Mouse (Mus musculus) midbrain, embryonic 14.5 days (tissue): ENCODE results near the gene Rbbp5. TPM values are rescaled to one million over a fixed set of nuclear protein-coding genes. Genes with fewer than 3 reads are reported as not detected.

ENCODE experiments used
- ATAC-seq: fragments of 200-750 bp; cut with Nextera tagmentation; 2 replicates; pipeline ENCODE4 v1.8.0; 2017; ENCODE audit warnings: moderate number of reproducible peaks, moderate library complexity; ENCODE audit not compliant: low FRiP score, low TSS enrichment
- DNase-seq: peaks from one replicate; pipeline ENCODE4 v3.0.0-alpha.2; 2015
- H3K27ac ChIP-seq: fragments of 300-500 bp; sonication (generic); replicated peaks from 2 replicates; pipeline ENCODE4 v1.5.1; 2014; ENCODE audit warnings: mild to moderate bottlenecking, low read depth, low read length, moderate library complexity
- H3K27me3 ChIP-seq: fragments of 300-500 bp; sonication (generic); 2 replicates; pipeline ENCODE4 v1.6.1; 2014; ENCODE audit warnings: low read length, control low read depth, mixed read lengths; ENCODE audit not compliant: control insufficient read depth, insufficient read depth
- H3K36me3 ChIP-seq: fragments of 300-500 bp; sonication (generic); 2 replicates; pipeline ENCODE4 v1.6.1; 2014; ENCODE audit warnings: low read length, control low read depth; ENCODE audit not compliant: control insufficient read depth, insufficient read depth
- H3K4me1 ChIP-seq: fragments of 300-500 bp; sonication (generic); 2 replicates; pipeline ENCODE4 v1.6.1; 2014; ENCODE audit warnings: mild to moderate bottlenecking, antibody characterized with exemption, low read length, control low read depth; ENCODE audit not compliant: control insufficient read depth, insufficient read depth
- H3K4me2 ChIP-seq: fragments of 300-500 bp; sonication (generic); 2 replicates; pipeline ENCODE4 v1.6.1; 2014; ENCODE audit warnings: mild to moderate bottlenecking, low read length, moderate library complexity
- H3K4me3 ChIP-seq: fragments of 300-500 bp; sonication (generic); replicated peaks from 2 replicates; pipeline ENCODE4 v1.5.1; 2014; ENCODE audit warnings: low read depth, low read length
- H3K9ac ChIP-seq: fragments of 300-500 bp; sonication (generic); replicated peaks from 2 replicates; pipeline ENCODE4 v1.6.1; 2014; ENCODE audit warnings: mild to moderate bottlenecking, low read length, moderate library complexity
- H3K9me3 ChIP-seq: fragments of 300-500 bp; sonication (generic); 2 replicates; pipeline ENCODE4 v1.6.1; 2016; ENCODE audit warnings: low read length, control low read depth, mixed read lengths; ENCODE audit not compliant: control insufficient read depth
- WGBS: fragments of 180-500 bp; shearing (Covaris S2); extraction: QIAGEN DNeasy Blood & Tissue Kit; methylation state at CpG from one replicate; pipeline ENCODE4 v1.1.7; 2014; 5-methylcytosine and 5-hydroxymethylcytosine counted together
- polyA plus RNA-seq: library from polyadenylated mRNA; unstranded; fragments of >200 nt; fragmentation: Nextera tagmentation; extraction: Ambion mirVana; gene quantifications from 2 replicates; pipeline ENCODE4 v1.2.1, GENCODE M21; 2014

Gene Rbbp5
- polyA plus RNA-seq = 38.2 and 48.6 TPM in 2 replicates

DNA sequence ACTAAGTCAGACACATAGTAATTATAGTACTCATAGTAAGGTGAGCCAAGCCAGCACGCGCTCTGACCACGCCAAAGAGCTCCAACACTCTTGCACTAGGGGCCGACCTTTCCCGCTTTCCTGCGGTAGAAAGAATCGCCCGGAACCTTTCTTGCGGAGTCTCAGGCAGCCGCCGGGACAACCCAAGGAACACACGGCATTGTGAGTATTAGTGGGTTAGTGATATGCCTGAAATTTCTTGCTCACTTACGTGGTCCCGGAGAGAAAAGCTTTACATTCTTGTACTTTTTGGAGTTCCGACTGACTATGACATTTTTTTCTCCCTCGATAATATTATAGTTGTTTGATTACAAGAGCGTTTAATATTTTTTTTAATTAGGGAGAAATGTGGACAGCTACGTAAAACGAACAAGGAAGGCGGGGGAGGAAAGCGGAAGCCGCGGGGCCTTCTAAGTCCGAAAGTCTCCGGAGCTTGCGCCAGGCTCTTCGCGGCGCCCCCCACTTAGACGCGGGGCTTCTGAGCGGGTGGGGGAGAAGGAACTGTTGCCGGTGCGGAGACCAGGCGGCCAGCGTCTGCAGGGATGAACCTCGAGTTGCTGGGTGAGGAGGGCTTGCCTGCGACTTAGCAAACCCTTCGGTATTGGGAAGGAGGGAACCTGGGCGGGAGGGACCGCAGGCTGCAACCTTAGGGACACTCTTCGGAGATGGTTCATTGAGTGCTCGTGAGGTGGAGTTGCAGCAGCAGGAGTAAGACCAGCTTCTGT lies at the start of gene Rbbp5:
Gene Rbbp5, plus strand, starts transcription at position 438 of the 764 bp plus-strand sequence.
- Histone ChIP-seq H3K27ac (peak within 1 kb of the TSS; percentile 73), H3K27me3 (no peaks in the 10 kb centered on the region), H3K36me3 (no peaks in the 10 kb centered on the region), H3K9me3 (no peaks in the 10 kb centered on the region), H3K4me3 (peak within 1 kb of the TSS; percentile 80), H3K4me1 (peaks cover 8% of the 10 kb centered on the region), H3K9ac (peak within 1 kb of the TSS; percentile 70), H3K4me2 (peak within 1 kb of the TSS; percentile 82)
- peak; percentile 89 for ATAC-seq
- DNase-seq = peak; percentile 95
- WGBS = under 1% methylated on average over 43 of the region's 43 CpGs

DNA sequence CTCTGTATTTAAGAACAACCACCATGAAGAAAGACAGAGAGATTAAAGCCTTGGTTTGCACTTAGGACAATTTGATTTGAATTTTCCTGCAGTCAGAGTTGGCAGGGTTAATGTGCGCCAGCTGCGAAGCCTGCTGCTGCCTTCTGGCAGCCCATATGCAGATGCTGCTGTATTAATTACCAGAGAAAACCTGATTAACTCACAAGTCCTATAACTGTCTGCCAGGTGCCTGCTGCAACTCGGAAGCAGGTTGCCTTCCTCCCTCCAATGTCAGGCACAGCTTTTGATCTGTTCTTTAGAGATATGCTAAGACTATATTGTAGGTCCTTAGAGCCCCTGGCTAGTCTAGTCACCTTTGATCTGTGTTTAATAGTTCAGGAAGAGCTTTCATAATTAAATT lies 46.3 kb upstream of the Rbbp5 start:
- no peak overlapping the region for H3K4me3 ChIP-seq
- no peaks in the 10 kb centered on the region for H3K27me3 ChIP-seq
- H3K4me1 ChIP-seq = peaks cover 8% of the 10 kb centered on the region; the same call in 1 of the 2 replicates
- H3K36me3 ChIP-seq = peaks cover 11% of the 10 kb centered on the region
- no peak overlapping the region for H3K4me2 ChIP-seq
- ATAC-seq (no peak), DNase-seq (peak; percentile 69)
- no peak overlapping the region for H3K9ac ChIP-seq
- H3K27ac ChIP-seq = peak overlapping the region; percentile 37; the same call in 1 of the 2 replicates
- no peaks in the 10 kb centered on the region for H3K9me3 ChIP-seq
- WGBS = 36% methylated on average over 3 of the region's 3 CpGs

GRCm38 (mm10) chr1:132431716-132432115 lies 45.4 kb upstream of the Rbbp5 start:
- H3K27me3 ChIP-seq = no peaks in the 10 kb centered on the region
- WGBS = 77% methylated on average over 9 of the region's 9 CpGs
- no peak overlapping the region for H3K4me3 ChIP-seq
- no peak for DNase-seq
- H3K9ac ChIP-seq = no peak overlapping the region
- no peak overlapping the region for H3K4me2 ChIP-seq
- no peak for ATAC-seq
- no peak overlapping the region for H3K27ac ChIP-seq
- peaks cover 15% of the 10 kb centered on the region for H3K36me3 ChIP-seq
- H3K4me1 ChIP-seq = peaks cover 8% of the 10 kb centered on the region; the same call in 1 of the 2 replicates
- no peaks in the 10 kb centered on the region for H3K9me3 ChIP-seq

DNA sequence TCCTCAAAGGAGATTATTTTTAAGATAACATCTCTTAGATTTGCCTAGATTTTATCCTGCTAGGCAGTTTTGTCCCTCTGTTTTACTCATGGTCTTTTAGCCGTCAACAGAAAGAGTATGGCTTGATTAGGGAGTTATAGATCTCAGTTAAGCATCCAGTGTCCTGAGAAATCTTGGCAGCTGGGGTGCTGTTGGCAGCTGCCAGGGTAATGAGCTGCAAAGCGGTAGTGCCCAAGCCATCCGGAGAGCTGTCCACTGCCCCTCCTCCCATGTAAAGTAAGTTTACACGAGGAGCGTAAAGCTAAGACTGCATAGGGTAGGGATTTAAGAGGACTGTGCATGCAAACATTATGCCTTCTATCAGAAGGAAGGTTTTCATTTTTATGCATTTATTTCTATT lies 43.8 kb upstream of the Rbbp5 start:
- no peak overlapping the region for H3K4me2 ChIP-seq

GRCm38 (mm10) chr1:132434032-132434431 lies 43.1 kb upstream of the Rbbp5 start:
- no peak overlapping the region for H3K4me2 ChIP-seq
- H3K9me3 ChIP-seq = no peaks in the 10 kb centered on the region
- no peaks in the 10 kb centered on the region for H3K27me3 ChIP-seq
- no peak overlapping the region for H3K4me3 ChIP-seq
- DNase-seq (no peak), ATAC-seq (no peak)
- H3K4me1 ChIP-seq = peaks cover 8% of the 10 kb centered on the region; the same call in 1 of the 2 replicates
- H3K9ac ChIP-seq = no peak overlapping the region
- H3K36me3 ChIP-seq = peaks cover 18% of the 10 kb centered on the region
- 94% methylated on average over 12 of the region's 12 CpGs for WGBS
- H3K27ac ChIP-seq = no peak overlapping the region

More for the DNA sequence above, 43.8 kb upstream of the Rbbp5 start:
- peaks cover 8% of the 10 kb centered on the region; the same call in 1 of the 2 replicates for H3K4me1 ChIP-seq
- no peak overlapping the region for H3K4me3 ChIP-seq
- peak; percentile 30 for DNase-seq
- ATAC-seq = no peak
- H3K9me3 ChIP-seq = no peaks in the 10 kb centered on the region
- H3K9ac ChIP-seq = no peak overlapping the region
- 67% methylated on average over 5 of the region's 5 CpGs for WGBS
- no peaks in the 10 kb centered on the region for H3K27me3 ChIP-seq
- peaks cover 17% of the 10 kb centered on the region for H3K36me3 ChIP-seq
- H3K27ac ChIP-seq = no peak overlapping the region

DNA sequence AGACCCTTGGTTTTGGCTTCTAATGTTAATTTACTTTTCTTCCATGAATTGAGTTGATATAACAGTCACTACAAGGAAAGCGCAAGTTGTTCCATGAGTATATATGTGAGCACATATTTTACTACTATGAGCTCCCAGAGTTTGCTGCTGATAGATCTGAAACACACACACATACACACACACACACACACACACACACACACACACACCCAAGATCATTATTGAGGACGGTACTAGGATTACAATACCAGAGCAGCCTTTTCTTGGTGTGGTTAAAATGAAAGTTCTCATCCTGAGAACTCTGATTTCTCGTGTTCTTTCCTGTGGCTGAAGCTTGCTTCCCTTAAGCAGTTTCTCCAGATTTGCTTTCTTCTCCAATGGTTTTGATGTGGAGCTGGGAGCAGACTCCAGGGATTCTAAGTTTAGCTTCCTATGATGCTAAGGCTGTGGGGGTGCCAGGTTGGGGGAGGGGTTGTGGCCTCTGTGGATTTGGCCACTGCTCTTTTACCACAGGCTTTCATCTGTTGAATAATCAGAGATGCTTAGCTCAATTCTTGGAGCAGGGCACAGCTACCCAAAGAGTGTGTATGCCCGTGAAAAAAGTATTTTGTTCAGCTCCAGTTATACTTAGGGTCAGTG lies 40.7 kb upstream of the Rbbp5 start:
- ATAC-seq = no peak
- DNase-seq = no peak
- Histone ChIP-seq H3K27ac (no peak overlapping the region), H3K36me3 (peaks cover 33% of the 10 kb centered on the region), H3K4me2 (no peak overlapping the region), H3K4me3 (no peak overlapping the region), H3K9ac (no peak overlapping the region), H3K4me1 (0 out of 2 replicates have a peak, but pooled peaks cover 4% of the 10 kb centered on the region), H3K9me3 (no peaks in the 10 kb centered on the region), H3K27me3 (no peaks in the 10 kb centered on the region)
- WGBS = 78% methylated on average over 4 of the region's 4 CpGs

- Histone ChIP-seq H3K9ac (no peak overlapping the region), H3K4me2 (no peak overlapping the region), H3K9me3 (no peaks in the 10 kb centered on the region), H3K4me3 (no peak overlapping the region), H3K36me3 (peaks cover 37% of the 10 kb centered on the region), H3K27ac (no peak overlapping the region), H3K27me3 (no peaks in the 10 kb centered on the region), H3K4me1 (no peaks in the 10 kb centered on the region)
- no peak for ATAC-seq
- DNase-seq = no peak
- WGBS = 67% methylated on average over 1 of the region's 1 CpGs
Measured at GRCm38 (mm10) chr1:132436960-132437359, 40.2 kb upstream of the Rbbp5 start.

GRCm38 (mm10) chr1:132437389-132437788 lies 39.8 kb upstream of the Rbbp5 start:
- Histone ChIP-seq H3K9me3 (no peaks in the 10 kb centered on the region), H3K4me1 (no peaks in the 10 kb centered on the region), H3K27ac (no peak overlapping the region), H3K4me2 (no peak overlapping the region), H3K36me3 (peaks cover 42% of the 10 kb centered on the region), H3K4me3 (no peak overlapping the region), H3K9ac (no peak overlapping the region), H3K27me3 (no peaks in the 10 kb centered on the region)
- 84% methylated on average over 5 of the region's 5 CpGs for WGBS
- ATAC-seq (no peak), DNase-seq (no peak)
